Mouse (Mus musculus) adrenal gland, postnatal 10 days (tissue): ENCODE results near the gene 1190007I07Rik. TPM values are rescaled to one million over a fixed set of nuclear protein-coding genes. Genes with fewer than 3 reads are reported as not detected.
A peak's percentile ranks its signal among the peaks of the same experiment; 100 is the strongest.
"Not testable (repeated sequence)": the region's sequence is repeated elsewhere in the genome, so short reads cannot be mapped to it uniquely, and the experiment has no call there.

Experiments
- DNase-seq: peaks from one replicate; pipeline ENCODE4 v3.0.0; 2021; ENCODE audit warnings: mixed read lengths
- total RNA-seq, 2 experiments: library from RNA; stranded (reverse); gene quantifications; 2 replicates each; pipeline ENCODE4 v1.2.3; 2021

Gene 1190007I07Rik
- total RNA-seq, 2 experiments from 2014 or later, result 38.1 to 43.4 TPM

DNA sequence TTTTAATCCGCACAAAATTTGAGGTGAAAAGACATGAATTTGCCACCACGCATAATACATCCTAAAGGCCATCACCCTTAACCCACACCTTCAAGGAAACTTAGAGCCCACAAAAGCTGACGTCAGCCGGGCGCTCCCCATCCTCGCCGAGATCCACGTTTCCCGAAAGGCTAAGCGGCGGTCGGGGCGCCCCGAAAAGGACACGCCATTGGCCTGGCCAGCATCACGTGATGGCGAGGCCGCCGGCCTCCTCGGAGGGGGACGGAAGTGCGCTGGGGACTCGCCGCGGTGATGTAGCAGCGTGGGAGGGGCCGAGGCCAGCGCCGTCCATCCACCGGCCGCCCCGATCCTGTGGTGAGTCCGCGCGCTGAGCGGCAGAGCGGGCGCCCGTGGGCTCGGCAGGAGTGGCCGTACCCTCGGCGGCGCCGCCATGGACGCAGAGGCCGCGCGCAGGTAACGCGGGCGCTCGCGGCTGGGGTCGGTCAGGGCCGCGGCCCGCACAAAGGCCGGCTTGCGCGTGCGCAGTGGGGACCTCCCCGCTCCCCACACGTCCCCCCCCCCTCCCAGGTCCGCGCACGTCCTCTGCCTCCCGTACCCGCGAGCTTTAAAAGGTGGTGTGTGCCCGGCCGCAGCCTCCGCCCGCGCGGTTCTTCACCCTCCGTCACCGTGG lies 6.7 kb upstream of the 1190007I07Rik start, which contains the start of gene Tdg:
TSS of gene Tdg (plus strand) at position 243 of the 670 bp plus-strand sequence.
- peak; percentile 96 for DNase-seq

DNA sequence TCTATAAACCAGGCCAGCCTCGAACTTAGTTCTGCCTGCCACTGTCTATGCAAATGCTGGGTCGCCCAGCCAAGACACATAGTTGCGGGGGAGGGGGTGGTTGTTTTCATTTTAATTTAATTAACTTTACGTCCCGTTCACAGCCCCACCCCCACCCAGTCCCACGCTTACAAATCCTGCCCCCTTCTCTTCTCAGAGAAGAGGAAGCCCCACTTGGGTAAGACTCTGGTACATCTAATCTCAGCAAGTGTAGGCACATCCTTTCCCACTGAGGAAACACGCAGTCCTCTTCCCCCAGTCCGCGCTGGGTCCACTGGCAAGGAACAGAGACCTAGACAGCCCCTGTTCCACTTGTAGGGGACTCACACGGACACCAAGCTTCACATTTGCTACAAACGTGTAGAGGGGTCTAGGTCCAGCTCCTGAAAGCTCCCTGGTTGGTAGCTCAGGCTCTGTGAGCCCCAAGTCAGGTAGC lies 6.1 kb upstream of the 1190007I07Rik start:
- no peak for DNase-seq

DNA sequence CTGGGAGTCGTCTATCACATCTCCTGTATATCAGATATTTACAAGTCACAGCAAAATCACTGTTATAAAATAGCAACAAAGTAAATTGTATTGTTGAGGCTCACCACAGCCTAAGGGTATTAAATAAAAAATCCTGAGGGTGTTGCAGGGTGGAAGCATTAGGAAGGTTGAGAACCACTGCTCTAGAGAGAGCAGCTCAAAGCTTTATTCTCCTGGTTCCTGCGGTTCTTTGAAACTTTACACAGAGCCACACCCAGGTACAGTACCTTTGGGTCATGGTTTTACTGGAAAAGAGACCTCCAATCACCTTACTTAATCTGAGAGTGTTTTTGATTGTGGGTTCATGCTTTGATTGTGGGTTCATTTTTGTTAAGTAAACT lies 515 bp upstream of the 1190007I07Rik start:
- DNase-seq, result not testable (repeated sequence)

- DNase-seq, result no peak
These were observed 793 bp downstream of the 1190007I07Rik start for GRCm38 (mm10) chr10:82622235-82622634.

DNA sequence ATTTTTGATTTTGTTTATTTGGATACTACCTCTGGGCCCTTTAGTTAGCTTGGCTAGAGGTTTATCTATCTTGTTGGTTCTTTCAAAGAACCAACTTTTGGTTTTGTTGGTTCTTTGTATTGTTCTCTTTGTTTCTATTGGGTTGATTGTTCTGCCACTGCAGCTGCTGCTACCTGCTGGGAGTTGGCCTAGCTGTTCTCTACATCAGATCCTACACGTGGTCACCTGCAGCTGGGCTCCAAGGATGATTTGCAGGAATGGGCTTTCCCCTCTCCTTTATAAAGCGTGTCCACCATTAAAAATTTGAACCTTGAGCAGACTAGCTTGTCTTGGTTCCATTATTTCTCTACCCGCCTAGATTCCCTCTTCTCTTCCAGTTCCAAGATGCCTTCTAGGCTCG lies 28.6 kb downstream of the 1190007I07Rik start:
- DNase-seq, result not testable (repeated sequence)

GRCm38 (mm10) chr10:82589673-82590072 lies 33.4 kb downstream of the 1190007I07Rik start:
- not testable (repeated sequence) for DNase-seq

- not testable (repeated sequence) for DNase-seq
These were observed 51.9 kb downstream of the 1190007I07Rik start for GRCm38 (mm10) chr10:82571091-82571490.

Other genes starting within 250 kb of the 1190007I07Rik start
- gene Gm1553, start 130.6 kb downstream of the 1190007I07Rik start, total RNA-seq, result not detected
- gene Tdg, start 6.6 kb upstream of the 1190007I07Rik start, total RNA-seq, result 10 to 100 TPM; 35.1 to 37.1 TPM
- gene Glt8d2, start 67.4 kb upstream of the 1190007I07Rik start, total RNA-seq, result 1 to 10 TPM; 3.5 to 5.0 TPM
- gene Hcfc2, start 72.9 kb upstream of the 1190007I07Rik start, total RNA-seq, result 10 to 100 TPM; 26.7 to 31.3 TPM
- 10 to 100 TPM; 26.4 to 28.8 TPM for gene Nfyb, start 140.9 kb upstream of the 1190007I07Rik start, total RNA-seq
- gene Txnrd1, start 210.7 kb upstream of the 1190007I07Rik start, total RNA-seq, result 10 to 100 TPM; 88.4 to 96.8 TPM
- 1 to 10 TPM; 1.7 to 4.2 TPM for gene Eid3, start 243.4 kb upstream of the 1190007I07Rik start, total RNA-seq